Mouse (Mus musculus) stomach, postnatal 0 days (tissue): ENCODE results near the gene Gpr65. TPM values are rescaled to one million over a fixed set of nuclear protein-coding genes. Genes with fewer than 3 reads are reported as not detected.
A peak's percentile ranks its signal among the peaks of the same experiment; 100 is the strongest.
"Not testable (repeated sequence)": the region's sequence is repeated elsewhere in the genome, so short reads cannot be mapped to it uniquely, and the experiment has no call there.

Experiments used
- ATAC-seq: fragments of 200-750 bp; cut with Nextera tagmentation; 2 replicates; pipeline ENCODE4 v1.8.0; 2017; ENCODE audit not compliant: low FRiP score, low TSS enrichment
- DNase-seq: peaks from one replicate; pipeline ENCODE4 v3.0.0-alpha.2; 2016; ENCODE audit warnings: low spot score
- H3K27ac ChIP-seq: fragments of 300-500 bp; sonication (generic); replicated peaks from 2 replicates; pipeline ENCODE4 v1.5.1; 2014; ENCODE audit warnings: mild to moderate bottlenecking, control low read depth
- H3K27me3 ChIP-seq: fragments of 300-500 bp; sonication (generic); 2 replicates; pipeline ENCODE4 v1.6.1; 2014; ENCODE audit warnings: low read length; ENCODE audit not compliant: control insufficient read depth, insufficient read depth
- H3K36me3 ChIP-seq: fragments of 300-500 bp; sonication (generic); 2 replicates; pipeline ENCODE4 v1.6.1; 2014; ENCODE audit warnings: low read length, mixed read lengths; ENCODE audit not compliant: control insufficient read depth, insufficient read depth
- H3K4me1 ChIP-seq: fragments of 300-500 bp; sonication (generic); replicated peaks from 2 replicates; pipeline ENCODE4 v1.6.1; 2014; ENCODE audit warnings: antibody characterized with exemption; ENCODE audit not compliant: control insufficient read depth, insufficient read depth
- H3K4me2 ChIP-seq: fragments of 300-500 bp; sonication (generic); replicated peaks from 2 replicates; pipeline ENCODE4 v1.6.1; 2014; ENCODE audit warnings: low read depth, mild to moderate bottlenecking, control low read depth, moderate library complexity
- H3K4me3 ChIP-seq: fragments of 300-500 bp; sonication (generic); 2 replicates; pipeline ENCODE4 v1.5.1; 2014; ENCODE audit warnings: low read depth, low read length, control low read depth
- H3K9ac ChIP-seq: fragments of 300-500 bp; sonication (generic); 2 replicates; pipeline ENCODE4 v1.6.1; 2014; ENCODE audit warnings: mild to moderate bottlenecking, low read length, control low read depth, mixed read lengths
- H3K9me3 ChIP-seq: fragments of 300-500 bp; sonication (generic); 2 replicates; pipeline ENCODE4 v1.6.1; 2016; ENCODE audit warnings: low read length; ENCODE audit not compliant: control insufficient read depth
- CTCF ChIP-seq: IDR thresholded peaks from 2 replicates; pipeline ENCODE4 v1.5.1; 2016; ENCODE audit warnings: antibody characterized with exemption, low read depth, mild to moderate bottlenecking, moderate library complexity
- EP300 ChIP-seq: optimal IDR thresholded peaks from 2 replicates; pipeline ENCODE3; 2016; ENCODE audit warnings: antibody characterized with exemption
- WGBS: fragments of 180-500 bp; shearing (Covaris S2); extraction: QIAGEN DNeasy Blood & Tissue Kit; methylation state at CpG from one replicate; pipeline ENCODE4 v1.1.7; 2014; 5-methylcytosine and 5-hydroxymethylcytosine counted together
- polyA plus RNA-seq: library from polyadenylated mRNA; unstranded; fragments of >200 nt; fragmentation: Nextera tagmentation; extraction: Ambion mirVana; gene quantifications from 2 replicates; pipeline ENCODE4 v1.2.1, GENCODE M21; 2015

The Gpr65 gene
- polyA plus RNA-seq, 1 experiment from 2014 or later, result 2.0 TPM

- no peak overlapping the region for H3K27ac ChIP-seq
- H3K9me3 ChIP-seq, result no peaks in the 10 kb centered on the region
- H3K4me3 ChIP-seq, result no peak overlapping the region
- 86% methylated on average over 7 of the region's 7 CpGs for WGBS
- no peak overlapping the region for H3K4me2 ChIP-seq
- DNase-seq (no peak), ATAC-seq (no peak)
- TF ChIP-seq CTCF, result no peak
- no peak for TF ChIP-seq EP300
- H3K27me3 ChIP-seq, result no peaks in the 10 kb centered on the region
- H3K36me3 ChIP-seq, result no peaks in the 10 kb centered on the region
- H3K9ac ChIP-seq, result no peak overlapping the region
- no peaks in the 10 kb centered on the region for H3K4me1 ChIP-seq
Observed at GRCm38 (mm10) chr12:98311376-98312083, 43.1 kb downstream of the Gpr65 start.

- H3K36me3 ChIP-seq, result no peaks in the 10 kb centered on the region
- WGBS, result 77% methylated on average over 5 of the region's 5 CpGs
- H3K27me3 ChIP-seq, result no peaks in the 10 kb centered on the region
- H3K4me1 ChIP-seq, result no peaks in the 10 kb centered on the region
- ATAC-seq, result no peak
- no peak for TF ChIP-seq EP300
- TF ChIP-seq CTCF, result no peak
- H3K4me3 ChIP-seq, result no peak overlapping the region
- H3K9me3 ChIP-seq, result no peaks in the 10 kb centered on the region
- no peak overlapping the region for H3K27ac ChIP-seq
- no peak overlapping the region for H3K4me2 ChIP-seq
- DNase-seq, result no peak
- H3K9ac ChIP-seq, result no peak overlapping the region
Observed at GRCm38 (mm10) chr12:98315924-98316323, 47.5 kb downstream of the Gpr65 start.

GRCm38 (mm10) chr12:98317718-98318340 is 49.4 kb downstream of the Gpr65 start:
- Histone ChIP-seq H3K4me2 (no peak overlapping the region), H3K27ac (no peak overlapping the region), H3K9me3 (no peaks in the 10 kb centered on the region), H3K4me1 (no peaks in the 10 kb centered on the region), H3K4me3 (no peak overlapping the region), H3K9ac (no peak overlapping the region), H3K27me3 (no peaks in the 10 kb centered on the region), H3K36me3 (no peaks in the 10 kb centered on the region)
- no peak for ATAC-seq
- no peak for DNase-seq
- no peak for TF ChIP-seq CTCF
- no peak for TF ChIP-seq EP300
- WGBS, result 79% methylated on average over 8 of the region's 8 CpGs

- no peak overlapping the region for H3K9ac ChIP-seq
- no peak overlapping the region for H3K27ac ChIP-seq
- H3K9me3 ChIP-seq, result no peaks in the 10 kb centered on the region
- no peak for TF ChIP-seq CTCF
- TF ChIP-seq EP300, result no peak
- no peak for ATAC-seq
- no peak for DNase-seq
- no peaks in the 10 kb centered on the region for H3K4me1 ChIP-seq
- no peaks in the 10 kb centered on the region for H3K36me3 ChIP-seq
- no peak overlapping the region for H3K4me2 ChIP-seq
- 71% methylated on average over 4 of the region's 4 CpGs for WGBS
- no peak overlapping the region for H3K4me3 ChIP-seq
- H3K27me3 ChIP-seq, result no peaks in the 10 kb centered on the region
Observed at GRCm38 (mm10) chr12:98322426-98322825, 54.0 kb downstream of the Gpr65 start.

DNA sequence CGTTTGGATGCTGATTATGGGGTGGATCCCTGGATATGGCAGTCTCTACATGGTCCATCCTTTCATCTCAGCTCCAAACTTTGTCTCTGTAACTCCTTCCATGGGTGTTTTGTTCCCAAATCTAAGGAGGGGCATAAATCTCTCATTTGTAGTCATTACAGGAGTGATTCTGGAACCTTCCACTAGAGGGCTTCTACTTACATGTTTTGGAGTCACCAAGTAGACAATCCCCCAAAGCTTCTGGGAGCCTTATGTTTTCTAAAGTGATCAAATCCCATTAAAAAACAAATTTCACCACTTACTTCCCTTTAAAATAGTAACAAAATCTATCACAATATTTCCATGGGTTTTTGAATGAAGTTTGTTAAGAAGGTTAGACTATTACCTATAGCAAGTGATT is 55.7 kb downstream of the Gpr65 start:
- not testable (repeated sequence) for H3K9ac ChIP-seq, ATAC-seq, H3K4me3 ChIP-seq, H3K36me3 ChIP-seq, H3K27ac ChIP-seq, DNase-seq, H3K4me1 ChIP-seq, H3K4me2 ChIP-seq, H3K9me3 ChIP-seq, H3K27me3 ChIP-seq
- no CpG with 5 or more reads among the region's 1 CpGs for WGBS
- TF ChIP-seq CTCF, result peak; percentile 67

Other genes starting within 250 kb of the Gpr65 start
- gene Galc, start 9.2 kb upstream of the Gpr65 start, polyA plus RNA-seq, result 4.1 and 4.3 TPM in 2 replicates